Mouse (Mus musculus) gastrocnemius, adult 8-10 months (tissue): ENCODE results near the gene Cep131. TPM values are rescaled to one million over a fixed set of nuclear protein-coding genes. Genes with fewer than 3 reads are reported as not detected.

Experiments
- DNase-seq, 2 experiments: peaks; one replicate each; pipeline ENCODE4 v3.0.0; 2022; ENCODE audit warnings: low spot score in 2 of 2
- microRNA-seq: library from miRNA; unstranded; fragments of <30 nt; microRNA quantifications from one replicate; pipeline ENCODE4 v1.2.0, GENCODE M21; 2022
- total RNA-seq, 4 experiments: library from RNA; stranded (reverse); gene quantifications; 2 replicates each; pipeline ENCODE4 v1.2.4; 2022

Gene Cep131
- total RNA-seq, 4 experiments from 2014 or later = 5.0 to 9.2 (median 7.5) TPM

GRCm38 (mm10) chr11:120028319-120029092, 58.1 kb downstream of the Cep131 start:
- DNase-seq = no peak

DNA sequence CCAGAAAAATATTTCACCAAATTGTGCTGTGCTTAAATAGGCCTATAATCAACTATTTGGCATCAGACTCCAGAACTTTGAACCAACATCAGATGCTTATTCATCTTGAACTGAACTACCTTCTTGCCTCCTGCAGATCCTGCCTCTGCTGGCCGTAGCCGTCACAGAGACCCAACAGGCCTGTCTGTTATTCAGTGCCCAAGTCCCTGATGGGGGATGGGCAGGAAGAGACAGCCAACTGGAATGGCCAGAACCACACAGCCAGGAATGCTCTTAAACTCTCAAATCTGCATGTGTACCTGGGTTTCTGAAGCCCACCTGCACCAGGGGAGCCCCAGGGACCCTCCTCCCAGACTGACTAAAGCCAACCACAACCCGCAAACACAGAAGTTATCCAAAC, 59.7 kb downstream of the Cep131 start:
- no peak for DNase-seq

GRCm38 (mm10) chr11:120022841-120023240, 63.8 kb downstream of the Cep131 start:
- DNase-seq = no peak

DNA sequence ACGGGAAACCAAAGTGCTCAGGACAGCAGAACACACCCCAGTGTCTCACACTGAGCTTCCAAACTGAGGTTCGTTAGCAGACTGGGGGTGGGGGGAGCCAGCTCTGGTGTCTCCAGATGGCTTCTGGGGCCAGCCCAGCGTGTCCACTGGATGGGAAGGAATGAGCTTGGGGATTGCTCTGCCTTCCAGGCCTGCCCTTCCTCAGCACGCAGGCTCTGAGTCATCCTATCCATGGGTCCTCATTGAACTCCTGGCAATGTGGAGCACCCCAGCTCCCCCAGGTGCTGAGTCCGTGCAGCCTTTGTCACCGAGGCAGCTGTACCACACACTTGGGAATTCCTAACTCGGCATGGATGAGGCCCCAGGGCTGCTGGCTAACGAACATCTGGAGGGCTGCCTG, 64.4 kb downstream of the Cep131 start:
- DNase-seq = no peak

DNA sequence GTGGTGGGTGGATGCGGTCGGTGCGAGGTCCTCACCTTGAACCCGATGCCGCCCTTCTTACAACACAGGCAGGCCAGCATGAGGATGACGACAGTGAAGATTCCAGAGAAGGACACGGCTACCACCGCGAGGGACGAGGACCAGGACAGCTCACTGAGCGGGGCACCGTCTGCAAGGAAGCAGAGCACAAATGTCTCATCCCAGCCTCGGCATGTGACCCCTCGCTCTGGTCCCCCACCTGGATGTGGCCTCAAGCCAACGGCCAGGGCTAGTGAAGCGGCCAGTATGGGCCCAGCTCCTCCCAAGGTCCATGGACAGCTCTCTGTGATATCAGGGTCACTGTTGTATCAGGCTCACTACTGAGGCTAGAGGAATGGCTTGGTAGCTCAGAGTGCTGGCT, 65.3 kb downstream of the Cep131 start:
- DNase-seq = no peak

GRCm38 (mm10) chr11:120019542-120020440, 66.8 kb downstream of the Cep131 start:
- DNase-seq = no peak

- no peak for DNase-seq
Observed at GRCm38 (mm10) chr11:120017011-120017410, 69.6 kb downstream of the Cep131 start.

GRCm38 (mm10) chr11:120014758-120015157, 71.9 kb downstream of the Cep131 start:
- DNase-seq = no peak

Small RNA genes within 50 kb of the gene (microRNA-seq; reads per million reads assigned to microRNA genes)
- gene Gm25948 = not detected
- not detected for gene Mir3065
- gene Mir338 = not detected

Other genes starting within 250 kb of the Cep131 start
- gene Chmp6, start 173.4 kb downstream of the Cep131 start, total RNA-seq = 10 to 100 TPM; 26.4 to 32.0 (median 30.1) TPM
- 1 to 10 TPM in 2 of 4 experiments, under 1 TPM in 2; 0.56 to 1.7 (median 1.2) TPM for gene Baiap2, start 144.1 kb downstream of the Cep131 start, total RNA-seq
- 1 to 10 TPM; 2.3 to 5.0 (median 3.1) TPM for gene Aatk, start 39.7 kb downstream of the Cep131 start, total RNA-seq
- gene Tepsin, start 11.9 kb upstream of the Cep131 start, total RNA-seq = 1 to 10 TPM; 4.9 to 5.8 (median 5.4) TPM
- 10 to 100 TPM; 34.0 to 46.3 (median 41.0) TPM for gene Ndufaf8, start 12.1 kb upstream of the Cep131 start, total RNA-seq
- 10 to 100 TPM; 36.3 to 53.3 (median 39.2) TPM for gene Slc38a10, start 64.5 kb upstream of the Cep131 start, total RNA-seq
- gene Bahcc1, start 146.1 kb upstream of the Cep131 start, total RNA-seq = 1 to 10 TPM; 3.6 to 5.8 (median 4.7) TPM